Mouse (Mus musculus) left cerebral cortex, adult 11 months (tissue): ENCODE results near the gene Prame.
"Not testable (repeated sequence)": the region's sequence is repeated elsewhere in the genome, so short reads cannot be mapped to it uniquely, and the experiment has no call there.

ENCODE experiments used
- DNase-seq: peaks from one replicate; pipeline ENCODE4 v3.0.0; 2022; ENCODE audit warnings: low spot score

The Prame gene

GRCm38 (mm10) chrX:135627605-135628004, at the start of gene Prame:
Prame (minus strand) TSS chrX:135627705.
- DNase-seq, result no peak

GRCm38 (mm10) chrX:135652173-135652772, 24.8 kb upstream of the Prame start:
- DNase-seq, result peak; percentile 39

- peak; percentile 67 for DNase-seq
These were observed 26.0 kb downstream of the Prame start for GRCm38 (mm10) chrX:135601298-135602029.

GRCm38 (mm10) chrX:135598677-135599076, 28.8 kb downstream of the Prame start, which contains the start of gene Nxf7:
Nxf7 (minus strand) TSS chrX:135598777.
- DNase-seq, result no peak

GRCm38 (mm10) chrX:135598096-135598495, 29.4 kb downstream of the Prame start:
- DNase-seq, result peak; percentile 42

- DNase-seq, result no peak
These were observed 51.1 kb downstream of the Prame start for GRCm38 (mm10) chrX:135576412-135576811.

GRCm38 (mm10) chrX:135574958-135575628, 52.4 kb downstream of the Prame start:
- not testable (repeated sequence) for DNase-seq

GRCm38 (mm10) chrX:135574261-135574957, 53.1 kb downstream of the Prame start:
- not testable (repeated sequence) for DNase-seq

- DNase-seq, result peak; percentile 43
These were observed 58.0 kb downstream of the Prame start for GRCm38 (mm10) chrX:135569467-135569866.

- not testable (repeated sequence) for DNase-seq
These were observed 62.6 kb downstream of the Prame start for GRCm38 (mm10) chrX:135564934-135565333.
